Comparison of ENCODE assay signal across 22 mouse cellular contexts in genomic region chr1:167425572-167425971, GRCm38 (mm10). TPM values are rescaled to one million over a fixed set of nuclear protein-coding genes. Genes with fewer than 3 reads are reported as not detected.
"Had no signal": no experiment of that assay in that cellular context is flagged by ENCODE, and none has a peak within 500 bp of the region (broad histone marks: within the 10 kb centered on the region; RNA-seq: fewer than 3 reads in every experiment).

No protein-coding gene starts in this region.

- H3K36me3 ChIP-seq: limb, embryonic 15.5 days; midbrain, embryonic 12.5 days; stomach, embryonic 15.5 days had no signal

- H3K27ac ChIP-seq: kidney, postnatal 0 days; limb, embryonic 15.5 days; liver, embryonic 14.5 days; macrophage; midbrain, embryonic 12.5 days; stomach, embryonic 15.5 days had no signal

- H3K4me2 ChIP-seq: limb, embryonic 15.5 days; lung, embryonic 14.5 days; midbrain, embryonic 12.5 days; stomach, embryonic 15.5 days had no signal

- H3K9ac ChIP-seq: limb, embryonic 15.5 days; liver, embryonic 14.5 days; lung, embryonic 14.5 days; midbrain, embryonic 12.5 days; stomach, embryonic 15.5 days had no signal

- H3K9me3 ChIP-seq: limb, embryonic 15.5 days; megakaryocyte, embryonic 14.5 days; midbrain, embryonic 12.5 days; stomach, embryonic 15.5 days had no signal

- H3K27me3 ChIP-seq: midbrain, embryonic 12.5 days; stomach, embryonic 15.5 days had no signal

- H3K4me1 ChIP-seq: megakaryocyte, embryonic 14.5 days; midbrain, embryonic 12.5 days; stomach, embryonic 15.5 days had no signal

- H3K4me3 ChIP-seq: limb, embryonic 15.5 days; megakaryocyte, embryonic 14.5 days; midbrain, embryonic 12.5 days; stomach, embryonic 15.5 days had no signal

- DNase-seq: kidney, postnatal 36 days; layer of hippocampus, adult 9-11 months; layer of hippocampus, postnatal 36 days; lung, embryonic 14.5 days; lung, postnatal 14 days; right cerebral cortex, postnatal 14 days; thymus, adult 2 months; thymus, postnatal 25 days had no signal

RNA-seq across cellular contexts. Expression of gene Lrrc52, which starts 41.0 kb away (rescaled TPM):
- total RNA-seq: layer of hippocampus, adult 18-20 months; layer of hippocampus, postnatal 36 days; left cerebral cortex, adult 8-10 months; left cerebral cortex, postnatal 25 days; midbrain, postnatal 0 days had no signal
- polyA plus RNA-seq: kidney, postnatal 0 days; limb, embryonic 11.5 days; macrophage; midbrain, embryonic 12.5 days; midbrain, postnatal 0 days; neural tube, embryonic 14.5 days; spleen, adult 2 months; thymus, adult 2 months had no signal
